Mouse (Mus musculus) limb, embryonic 14.5 days (tissue): ENCODE measurements at regions not wholly inside any gene's neighbourhood (a gene's known extent, or its start where the extent isn't known, plus 50 kb on each side); places are given as distances from the start of the nearest gene placed in this dataset.

Experiments
- ATAC-seq: fragments of 200-750 bp; cut with Nextera tagmentation; 2 replicates; pipeline ENCODE4 v1.8.0; 2017; ENCODE audit warnings: low read depth, moderate number of reproducible peaks, moderate TSS enrichment; ENCODE audit not compliant: low FRiP score
- DNase-seq: peaks from one replicate; pipeline ENCODE4 v3.0.0-alpha.2; 2015; ENCODE audit warnings: low spot score
- H3K27ac ChIP-seq: fragments of 300-500 bp; sonication (generic); replicated peaks from 2 replicates; pipeline ENCODE4 v1.5.1; 2014; ENCODE audit warnings: low read depth, mild to moderate bottlenecking, low read length, moderate library complexity, mixed read lengths
- H3K27me3 ChIP-seq: fragments of 300-500 bp; sonication (generic); 2 replicates; pipeline ENCODE4 v1.6.1; 2014; ENCODE audit warnings: low read length, mixed read lengths; ENCODE audit not compliant: control insufficient read depth, insufficient read depth
- H3K36me3 ChIP-seq: fragments of 300-500 bp; sonication (generic); 2 replicates; pipeline ENCODE4 v1.6.1; 2014; ENCODE audit warnings: mild to moderate bottlenecking, low read length, moderate library complexity, mixed read lengths; ENCODE audit not compliant: control insufficient read depth, insufficient read depth
- H3K4me1 ChIP-seq: fragments of 300-500 bp; sonication (generic); 2 replicates; pipeline ENCODE4 v1.6.1; 2014; ENCODE audit warnings: antibody characterized with exemption, low read length, mixed read lengths; ENCODE audit not compliant: control insufficient read depth, insufficient read depth
- H3K4me2 ChIP-seq: fragments of 300-500 bp; sonication (generic); replicated peaks from 2 replicates; pipeline ENCODE4 v1.6.1; 2014; ENCODE audit warnings: low read depth, mild to moderate bottlenecking, low read length, moderate library complexity; ENCODE audit not compliant: severe bottlenecking
- H3K4me3 ChIP-seq: fragments of 300-500 bp; sonication (generic); replicated peaks from 2 replicates; pipeline ENCODE4 v1.5.1; 2014; ENCODE audit warnings: low read length
- H3K9ac ChIP-seq: fragments of 300-500 bp; sonication (generic); 2 replicates; pipeline ENCODE4 v1.6.1; 2014; ENCODE audit warnings: mild to moderate bottlenecking, low read depth, low read length, moderate library complexity; ENCODE audit not compliant: severe bottlenecking
- H3K9me3 ChIP-seq: fragments of 300-500 bp; sonication (generic); 2 replicates; pipeline ENCODE4 v1.6.1; 2016; ENCODE audit warnings: low read length; ENCODE audit not compliant: control insufficient read depth
- POLR2A ChIP-seq: fragments of 200-500 bp; IDR thresholded peaks from 2 replicates; pipeline ENCODE4 v1.8.0; 2012; ENCODE audit warnings: inconsistent platforms, mild to moderate bottlenecking, moderate library complexity, borderline replicate concordance; ENCODE audit not compliant: insufficient read depth, insufficient read length; ENCODE audit errors: extremely low read depth
- whole genome bisulfite sequencing: fragments of 180-500 bp; shearing (Covaris S2); extraction: QIAGEN DNeasy Blood & Tissue Kit; methylation state at CpG from one replicate; pipeline ENCODE4 v1.1.7; 2014; 5-methylcytosine and 5-hydroxymethylcytosine counted together

GRCm38 (mm10) chr17:31793040-31793439, 62.6 kb downstream of the Sik1 start:
- no peaks in the 10 kb centered on the region for H3K36me3 ChIP-seq
- H3K4me2 ChIP-seq, result no peak overlapping the region
- TF ChIP-seq POLR2A, result no peak
- no peaks in the 10 kb centered on the region for H3K9me3 ChIP-seq
- H3K4me3 ChIP-seq, result no peak overlapping the region
- no peak overlapping the region for H3K9ac ChIP-seq
- WGBS, result 88% methylated on average over 5 of the region's 5 CpGs
- no peak for ATAC-seq
- H3K27me3 ChIP-seq, result no peaks in the 10 kb centered on the region
- no peak for DNase-seq
- H3K27ac ChIP-seq, result no peak overlapping the region; the same call in 1 of the 2 replicates
- H3K4me1 ChIP-seq, result peaks cover 16% of the 10 kb centered on the region

DNA sequence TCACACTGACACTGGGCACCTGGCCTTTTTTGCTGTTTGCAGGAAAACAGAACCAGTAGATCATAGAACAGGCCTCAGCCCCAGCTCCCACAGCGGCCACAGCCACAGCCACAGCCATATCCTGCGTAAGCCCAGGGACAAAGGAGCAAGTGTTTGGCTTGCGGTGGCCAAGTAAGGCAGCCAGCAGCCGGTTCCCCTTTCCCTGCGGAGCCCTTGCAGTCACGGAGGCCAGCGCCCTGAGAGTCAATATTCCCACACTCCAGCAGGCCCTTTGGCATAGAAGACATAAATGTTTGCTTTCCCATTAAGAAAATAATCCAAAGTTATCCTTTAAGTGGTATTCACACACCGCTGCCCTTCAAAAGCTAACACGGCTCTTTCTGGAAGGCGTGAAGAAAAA, 62.1 kb downstream of the Sik1 start:
- TF ChIP-seq POLR2A, result no peak
- 68% methylated on average over 10 of the region's 10 CpGs for WGBS
- no peak for ATAC-seq
- Histone ChIP-seq H3K4me2 (no peak overlapping the region), H3K27me3 (no peaks in the 10 kb centered on the region), H3K9me3 (no peaks in the 10 kb centered on the region), H3K4me1 (peaks cover 16% of the 10 kb centered on the region), H3K9ac (no peak overlapping the region), H3K27ac (no peak overlapping the region; the same call in 1 of the 2 replicates), H3K4me3 (no peak overlapping the region), H3K36me3 (no peaks in the 10 kb centered on the region)
- no peak for DNase-seq

GRCm38 (mm10) chr17:31793964-31794363, 61.6 kb downstream of the Sik1 start:
- no peak for DNase-seq
- H3K9me3 ChIP-seq, result no peaks in the 10 kb centered on the region
- no peak overlapping the region for H3K4me2 ChIP-seq
- H3K4me1 ChIP-seq, result peaks cover 16% of the 10 kb centered on the region
- H3K9ac ChIP-seq, result no peak overlapping the region
- no peak overlapping the region for H3K4me3 ChIP-seq
- no peak for ATAC-seq
- 74% methylated on average over 4 of the region's 4 CpGs for WGBS
- H3K27ac ChIP-seq, result no peak overlapping the region
- no peaks in the 10 kb centered on the region for H3K36me3 ChIP-seq
- no peak for TF ChIP-seq POLR2A
- H3K27me3 ChIP-seq, result no peaks in the 10 kb centered on the region
